Mouse (Mus musculus) bone marrow macrophage, adult 2 months (primary cell): ENCODE data around the gene Picalm.

ENCODE experiments used
- CTCF ChIP-seq: IDR thresholded peaks from 2 replicates; pipeline ENCODE4 v1.5.1; 2012; ENCODE audit warnings: low read depth, mild to moderate bottlenecking, low read length, moderate library complexity
- POLR2A ChIP-seq: IDR thresholded peaks from 2 replicates; pipeline ENCODE4 v1.6.1; 2012; ENCODE audit warnings: mild to moderate bottlenecking, low read depth, low read length, borderline replicate concordance

GRCm38 (mm10) chr7:90129271-90129731, 712 bp upstream of the Picalm start:
- no peak for TF ChIP-seq CTCF
- TF ChIP-seq POLR2A: no peak
